Mouse (Mus musculus) kidney, postnatal 25 days (tissue): ENCODE measurements at regions not wholly inside any gene's neighbourhood (a gene's known extent, or its start where the extent isn't known, plus 50 kb on each side); places are given as distances from the start of the nearest gene placed in this dataset.
"Not testable (repeated sequence)": the region's sequence is repeated elsewhere in the genome, so short reads cannot be mapped to it uniquely, and the experiment has no call there.

Experiments
- DNase-seq, 2 experiments: peaks; one replicate each; pipeline ENCODE4 v3.0.0; 2021; ENCODE audit warnings: mixed read lengths in 2 of 2

- no peak for DNase-seq
Observed at GRCm38 (mm10) chr11:12589757-12590373, 125.1 kb upstream of the Cobl start.

GRCm38 (mm10) chr11:12584851-12585680 is 120.3 kb upstream of the Cobl start:
- not testable (repeated sequence) for DNase-seq

- peak in 1 of 2 experiments; percentile 14 for DNase-seq
Observed at GRCm38 (mm10) chr11:12578999-12579576, 114.3 kb upstream of the Cobl start.

DNA sequence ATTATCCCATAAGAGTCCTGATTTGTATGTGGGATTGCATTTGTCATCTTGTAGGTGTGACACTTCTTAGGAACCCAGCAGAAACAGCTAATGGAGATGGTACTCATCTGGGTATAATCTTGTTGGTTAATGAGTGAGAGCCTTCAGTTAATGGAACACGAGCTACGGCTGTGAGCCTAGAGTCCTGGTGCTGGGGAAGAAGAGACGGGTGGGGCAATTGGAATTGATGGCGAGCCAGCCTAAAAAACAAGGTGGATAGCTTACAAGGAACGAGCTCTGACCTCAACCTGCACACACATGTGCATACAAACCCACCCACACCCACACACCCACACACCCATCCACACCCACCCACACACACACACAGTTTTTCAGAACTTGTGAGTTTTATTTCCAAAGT is 94.9 kb upstream of the Cobl start:
- DNase-seq, result no peak

DNA sequence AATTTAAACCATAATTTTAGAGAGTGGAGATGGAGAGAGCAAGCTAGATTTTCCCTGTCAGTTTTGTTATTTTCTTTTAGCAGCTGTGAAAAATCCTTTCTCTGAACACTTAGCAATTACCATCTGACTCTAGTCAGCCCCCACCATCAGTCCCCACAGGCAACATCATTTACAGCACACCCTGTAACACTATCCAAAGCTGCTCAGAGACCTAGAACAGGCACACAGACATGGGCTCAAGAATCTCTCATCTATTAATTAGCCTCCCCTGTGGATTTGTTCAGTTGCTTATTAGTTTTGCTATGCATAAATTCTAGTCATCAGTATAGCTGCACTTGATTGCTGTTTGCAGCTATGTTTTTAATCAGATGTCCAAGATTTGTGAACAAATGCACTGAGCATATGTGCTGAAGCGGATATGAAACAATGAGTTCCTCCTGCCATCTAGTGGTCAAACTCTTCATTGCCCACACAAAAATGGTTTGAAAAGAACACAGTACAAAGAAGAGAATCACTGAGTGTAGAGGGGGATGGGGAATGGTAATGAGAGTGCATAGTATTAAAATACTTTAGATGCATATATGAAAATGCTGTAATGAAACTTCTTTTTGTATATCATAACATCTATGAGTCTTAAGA is 94.4 kb upstream of the Cobl start:
- DNase-seq, result peak in 1 of 2 experiments; percentile 44

DNA sequence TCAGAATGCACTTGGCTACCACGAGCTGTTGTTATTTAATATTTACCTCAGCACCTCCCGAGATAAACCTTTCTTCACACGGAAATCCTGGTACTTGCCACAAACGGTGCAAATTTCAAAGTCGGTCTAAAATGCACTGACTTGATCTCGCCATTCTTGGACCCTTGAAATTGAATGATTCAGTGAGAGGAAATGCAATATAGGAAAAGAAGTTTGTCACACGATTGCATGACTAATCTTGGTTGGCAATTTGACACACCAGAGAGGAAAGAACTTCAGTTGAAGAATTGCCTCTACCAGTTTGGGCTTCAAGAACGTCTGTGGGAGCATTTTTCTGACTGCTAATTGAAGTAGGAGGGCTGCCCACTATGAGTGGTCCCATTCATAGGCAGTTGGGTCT is 93.4 kb upstream of the Cobl start:
- DNase-seq, result no peak

DNA sequence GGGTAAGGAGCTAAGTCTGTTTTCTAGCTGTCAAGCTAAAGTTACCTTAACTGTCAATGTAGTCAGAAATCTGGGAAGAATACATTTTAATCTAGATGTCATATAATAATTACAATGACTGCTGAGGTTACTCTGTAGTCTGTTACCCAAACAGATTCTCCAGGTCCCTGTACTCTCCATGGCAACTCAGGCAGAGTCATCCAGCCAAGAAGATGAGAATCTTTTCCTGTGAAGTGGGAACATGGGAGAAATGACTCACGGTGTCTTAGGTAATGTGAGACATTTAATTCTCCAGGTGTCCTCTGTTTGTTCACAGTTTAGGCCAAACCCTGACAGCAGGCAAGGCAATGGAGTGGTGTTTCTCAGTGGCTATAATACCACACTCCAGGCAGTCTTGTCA is 81.0 kb upstream of the Cobl start:
- no peak for DNase-seq

DNA sequence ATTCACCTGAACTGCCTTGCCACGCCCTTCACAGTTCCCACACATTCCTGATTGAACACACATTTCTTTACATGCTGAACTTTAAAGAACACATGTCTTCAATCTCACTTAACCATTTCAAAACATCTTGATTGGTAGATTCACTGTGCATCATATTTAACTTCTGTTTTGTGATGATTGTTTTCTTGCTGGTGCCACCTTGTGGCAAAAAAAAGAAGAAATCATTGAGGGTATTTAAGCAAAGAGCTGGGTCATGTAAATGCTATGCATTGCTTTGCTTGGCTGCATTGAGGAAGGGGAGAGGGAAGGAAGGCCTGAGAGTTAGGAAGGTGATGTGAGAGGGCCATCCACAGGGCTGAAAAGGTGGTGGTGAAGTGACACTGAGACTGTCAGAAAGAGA is 78.3 kb upstream of the Cobl start:
- DNase-seq, result no peak

DNA sequence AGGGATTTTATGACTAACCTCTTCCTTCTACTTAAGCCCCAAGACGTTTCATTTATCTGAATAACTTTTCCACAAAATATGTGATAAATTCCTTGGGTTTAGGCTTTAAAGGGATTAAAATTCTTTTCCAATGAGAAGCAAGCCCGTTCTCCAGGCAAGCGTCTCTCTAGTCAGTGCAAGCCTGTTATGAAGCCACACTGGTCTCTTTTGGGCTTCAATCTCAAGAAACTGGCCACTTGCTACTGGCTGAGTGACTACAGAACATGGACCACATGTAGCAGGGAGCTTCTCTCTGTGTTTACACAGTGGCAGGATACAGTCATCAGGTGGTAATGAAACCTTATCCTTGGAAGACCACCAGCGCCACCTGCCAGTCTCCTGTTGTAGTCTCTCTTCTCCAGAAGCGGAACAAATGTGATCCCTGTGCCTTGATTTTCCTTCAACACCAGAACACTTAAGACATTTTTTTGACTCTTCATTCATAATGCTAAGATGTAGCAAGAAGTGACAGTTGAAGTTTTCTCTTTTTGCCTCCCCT is 75.6 kb upstream of the Cobl start:
- DNase-seq, result peak in 1 of 2 experiments; percentile 55

DNA sequence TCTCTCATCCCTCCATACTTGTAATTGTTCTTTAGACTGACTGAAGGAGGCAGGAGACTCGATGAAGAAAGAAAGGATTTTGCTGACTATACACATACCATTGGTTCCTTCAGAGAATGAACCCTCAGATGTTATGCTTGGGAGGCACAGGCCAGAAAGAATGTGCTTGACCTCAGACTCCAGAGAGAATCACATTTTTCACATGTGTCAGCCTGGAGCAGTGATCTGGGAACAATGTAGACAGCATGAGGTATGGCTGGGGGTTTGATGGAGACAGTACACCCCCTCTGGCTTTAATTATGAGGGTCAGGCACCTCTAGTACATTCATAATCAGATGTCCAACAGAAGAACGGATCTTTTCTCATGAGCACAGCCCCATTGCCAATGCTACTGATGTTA is 70.3 kb upstream of the Cobl start:
- no peak for DNase-seq

GRCm38 (mm10) chr11:12532288-12532687 is 67.5 kb upstream of the Cobl start:
- DNase-seq, result peak; percentile 57 to 84

GRCm38 (mm10) chr11:12522063-12522462 is 57.3 kb upstream of the Cobl start:
- not testable (repeated sequence) for DNase-seq

DNA sequence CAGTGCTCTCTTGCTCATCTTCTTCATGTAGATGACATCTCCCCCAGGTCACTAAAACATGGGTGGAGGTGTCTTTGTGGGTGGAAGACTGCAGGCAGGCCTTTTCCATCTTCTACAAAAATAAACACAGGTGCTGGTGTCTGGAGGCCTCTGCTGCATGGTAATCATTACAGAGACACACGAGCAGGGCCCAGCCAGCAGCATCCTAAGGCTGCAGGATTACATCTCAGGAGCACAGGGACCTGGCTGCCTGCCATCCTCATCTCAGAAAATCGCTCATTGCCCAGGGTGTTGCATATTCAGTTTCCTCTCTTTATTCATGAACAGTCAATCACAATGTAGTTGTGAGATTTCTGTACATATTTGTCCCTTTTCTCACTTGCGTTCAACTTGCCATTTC is 56.5 kb upstream of the Cobl start:
- peak; percentile 36 to 41 for DNase-seq

GRCm38 (mm10) chr11:12516374-12516773 is 51.6 kb upstream of the Cobl start:
- no peak for DNase-seq
